Comparison of ENCODE assay signal across 20 mouse cellular contexts in the genomic region with DNA sequence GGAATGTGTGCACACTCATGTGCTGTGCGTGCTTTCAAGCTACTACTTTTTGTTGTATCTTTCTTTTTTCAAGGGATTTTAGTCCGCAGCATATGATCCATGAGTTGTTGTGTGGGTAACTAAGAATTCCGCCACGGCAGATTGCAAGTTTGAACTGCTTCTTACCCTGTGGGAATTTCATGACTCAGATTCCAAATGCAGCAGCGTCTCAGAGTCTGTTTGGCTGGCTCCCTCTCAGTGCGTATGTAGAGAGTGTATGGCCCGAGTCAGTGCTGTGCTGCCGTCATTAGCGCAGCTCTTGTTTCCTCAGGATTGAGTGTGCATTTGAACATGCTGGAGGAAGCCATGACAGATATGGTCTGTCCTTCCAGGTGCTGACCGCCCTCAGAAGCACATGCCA. TPM values are rescaled to one million over a fixed set of nuclear protein-coding genes. Genes with fewer than 3 reads are reported as not detected.
A peak's percentile ranks its signal among the peaks of the same experiment; 100 is the strongest.
DNase-seq lines count a peak whose midpoint lies in the region; ATAC-seq lines count a peak whose summit lies in the region.
"Had no signal": no experiment of that assay in that cellular context is flagged by ENCODE, and none has a peak within 500 bp of the region (broad histone marks: within the 10 kb centered on the region; RNA-seq: fewer than 3 reads in every experiment).

No protein-coding gene starts in this region.

- H3K36me3 ChIP-seq in megakaryocyte, embryonic 14.5 days (replicated peaks; ENCODE audit: low read length), result peaks cover 43% of the 10 kb centered on the region
- peaks cover 11% of the 10 kb centered on the region for H3K36me3 ChIP-seq in forebrain, embryonic 12.5 days (replicated peaks)

- peaks cover 47% of the 10 kb centered on the region for H3K4me1 ChIP-seq in megakaryocyte, embryonic 14.5 days
- H3K4me1 ChIP-seq in forebrain, embryonic 12.5 days, result peaks cover 7% of the 10 kb centered on the region; the same call in 1 of the 2 replicates

- no peaks in the 10 kb centered on the region for H3K9me3 ChIP-seq in megakaryocyte, embryonic 14.5 days
- H3K9me3 ChIP-seq in forebrain, embryonic 12.5 days, result no peaks in the 10 kb centered on the region
- H3K9me3 ChIP-seq: embryonic facial prominence, embryonic 13.5 days; forebrain, embryonic 10.5 days; limb, embryonic 15.5 days; midbrain, embryonic 12.5 days had no signal

- peak; percentile 14 to 28 for DNase-seq in frontal cortex, postnatal 14 days (ENCODE audit: low spot score in 2 of 2)
- DNase-seq in left cerebral cortex, adult 9 months (ENCODE audit: low spot score in 2 of 2), result peak; percentile 6 to 58
- peak; percentile 26 to 56 for DNase-seq in right cerebral cortex, postnatal 36 days (ENCODE audit: low spot score in 2 of 2)
- no peak for DNase-seq in kidney, postnatal 36 days
- DNase-seq: cerebellum, adult 2 months; heart, postnatal 14 days; kidney, adult 11 months; kidney, postnatal 14 days; liver, postnatal 0 days; lung, postnatal 36 days; retina, postnatal 1 day; thymus, postnatal 14 days had no signal

- no peak overlapping the region for H3K4me2 ChIP-seq in forebrain, embryonic 12.5 days
- H3K4me2 ChIP-seq: embryonic facial prominence, embryonic 13.5 days; limb, embryonic 15.5 days; midbrain, embryonic 12.5 days had no signal

- no peak for ATAC-seq in megakaryocyte, adult 5-6 weeks (ENCODE audit: poor library complexity, severe bottlenecking)
- no peak for ATAC-seq in forebrain, embryonic 12.5 days (ENCODE audit: low FRiP score)
- ATAC-seq: hindbrain, embryonic 16.5 days; liver, postnatal 0 days had no signal

- WGBS in forebrain, embryonic 12.5 days, result 94% methylated on average over 10 of the region's 10 CpGs

- H3K27me3 ChIP-seq in megakaryocyte, embryonic 14.5 days (replicated peaks), result no peaks in the 10 kb centered on the region
- H3K27me3 ChIP-seq in forebrain, embryonic 12.5 days, result no peaks in the 10 kb centered on the region
- H3K27me3 ChIP-seq: embryonic facial prominence, embryonic 13.5 days; limb, embryonic 15.5 days; midbrain, embryonic 12.5 days had no signal

- no peak overlapping the region for H3K9ac ChIP-seq in forebrain, embryonic 12.5 days
- H3K9ac ChIP-seq: embryonic facial prominence, embryonic 13.5 days; limb, embryonic 15.5 days; liver, postnatal 0 days; midbrain, embryonic 12.5 days had no signal

- H3K4me3 ChIP-seq in megakaryocyte, embryonic 14.5 days (replicated peaks), result peak overlapping the region; percentile 48
- H3K4me3 ChIP-seq in forebrain, embryonic 12.5 days (replicated peaks), result no peak overlapping the region
- H3K4me3 ChIP-seq: embryonic facial prominence, embryonic 13.5 days; forebrain, embryonic 10.5 days; limb, embryonic 15.5 days; midbrain, embryonic 12.5 days had no signal

- H3K27ac ChIP-seq in forebrain, embryonic 12.5 days, result no peak overlapping the region
- H3K27ac ChIP-seq: embryonic facial prominence, embryonic 13.5 days; forebrain, embryonic 10.5 days; limb, embryonic 15.5 days; midbrain, embryonic 12.5 days had no signal

RNA-seq across cellular contexts. Expression of a gene that starts 2.4 kb away (rescaled TPM):
- 0.63 and 1.5 TPM in 2 replicates for polyA plus RNA-seq in megakaryocyte, embryonic 14.5 days (2012; ENCODE audit: insufficient read depth, low replicate concordance)
- total RNA-seq in megakaryocyte, adult 5-6 weeks (2015), result 1.5 TPM in 2 replicates
- total RNA-seq in megakaryocyte, adult 5-6 weeks (2017), result 0.24 and 0.95 TPM in 2 replicates
- polyA plus RNA-seq in forebrain, embryonic 12.5 days (2016; fragmentation: Nextera tagmentation; extraction: Ambion mirVana), result 15.5 and 17.6 TPM in 2 replicates

Comparison
In these comparisons a context has a peak if more than half of its experiments do, and no peak if none do; other contexts are left out.
1. DNase-seq: peak in frontal cortex, postnatal 14 days (2 of 2), left cerebral cortex, adult 9 months (2 of 2) and right cerebral cortex, postnatal 36 days (2 of 2); none in kidney, postnatal 36 days (0 of 2).